Mouse (Mus musculus): ENCODE measurements around the gene Wipi1. TPM values are rescaled to one million over a fixed set of nuclear protein-coding genes. Genes with fewer than 3 reads are reported as not detected.
A peak's percentile ranks its signal among the peaks of the same experiment; 100 is the strongest.

The Wipi1 gene
- polyA plus RNA-seq, 1 experiment = 27.8 TPM

GRCm38 (mm10) chr11:109627648-109628047, 15.9 kb upstream of the Wipi1 start:
- no peaks in the 10 kb centered on the region for H3K79me2 ChIP-seq (ENCODE audit: control insufficient read depth, insufficient read depth)
- H3K27me3 ChIP-seq (ENCODE audit: control insufficient read depth, insufficient read depth, insufficient read length) = no peaks in the 10 kb centered on the region
- H3K4me3 ChIP-seq (ENCODE audit: insufficient read depth, poor library complexity, severe bottlenecking) = no peak overlapping the region
- TF ChIP-seq USF1 (IDR thresholded peaks at IDR 0.05; ENCODE audit: low read depth) = no peak
- TF ChIP-seq MAX (IDR thresholded peaks at IDR 0.05) = no peak
- no peak for TF ChIP-seq FOSL1 (IDR thresholded peaks at IDR 0.05; ENCODE audit: insufficient read depth, low read length, poor library complexity, severe bottlenecking)
- TF ChIP-seq MYOD1 (IDR thresholded peaks at IDR 0.05; ENCODE audit: control insufficient read depth, insufficient read length, low read depth) = no peak
- no peak for TF ChIP-seq CTCF (IDR thresholded peaks at IDR 0.05; ENCODE audit: control insufficient read depth, insufficient read depth, insufficient read length)
- no peak for TF ChIP-seq MYOG (IDR thresholded peaks at IDR 0.05; ENCODE audit: control insufficient read depth, extremely low read depth, insufficient read length)
- TF ChIP-seq CEBPB (IDR thresholded peaks at IDR 0.05; ENCODE audit: low read depth) = no peak
- no peaks in the 10 kb centered on the region for H3K36me3 ChIP-seq (ENCODE audit: control insufficient read depth, insufficient read depth)
- no peak overlapping the region for H3ac ChIP-seq (ENCODE audit: control insufficient read depth, insufficient read length, low read depth)
- H3K79me3 ChIP-seq (ENCODE audit: low read depth) = no peaks in the 10 kb centered on the region

GRCm38 (mm10) chr11:109623238-109623637, 11.5 kb upstream of the Wipi1 start:
- no peak overlapping the region for H3ac ChIP-seq (ENCODE audit: control insufficient read depth, insufficient read length, low read depth)
- no peak for TF ChIP-seq CEBPB (IDR thresholded peaks at IDR 0.05; ENCODE audit: low read depth)
- no peak for TF ChIP-seq CTCF (IDR thresholded peaks at IDR 0.05; ENCODE audit: control insufficient read depth, insufficient read depth, insufficient read length)
- no peak for TF ChIP-seq MYOD1 (IDR thresholded peaks at IDR 0.05; ENCODE audit: control insufficient read depth, insufficient read length, low read depth)
- TF ChIP-seq FOSL1 (IDR thresholded peaks at IDR 0.05; ENCODE audit: insufficient read depth, low read length, poor library complexity, severe bottlenecking) = no peak
- TF ChIP-seq USF1 (IDR thresholded peaks at IDR 0.05; ENCODE audit: low read depth) = no peak
- TF ChIP-seq MYOG (IDR thresholded peaks at IDR 0.05; ENCODE audit: control insufficient read depth, extremely low read depth, insufficient read length) = no peak
- no peak for TF ChIP-seq MAX (IDR thresholded peaks at IDR 0.05)
- no peaks in the 10 kb centered on the region for H3K79me2 ChIP-seq (ENCODE audit: control insufficient read depth, insufficient read depth)

GRCm38 (mm10) chr11:109622518-109623037, 10.8 kb upstream of the Wipi1 start:
- no peaks in the 10 kb centered on the region for H3K79me2 ChIP-seq (ENCODE audit: control insufficient read depth, insufficient read depth)
- peak overlapping the region; percentile 16 for H3ac ChIP-seq (ENCODE audit: control insufficient read depth, insufficient read length, low read depth)
- no peak overlapping the region for H3K4me3 ChIP-seq (ENCODE audit: insufficient read depth, poor library complexity, severe bottlenecking)
- TF ChIP-seq MYOG (IDR thresholded peaks at IDR 0.05; ENCODE audit: control insufficient read depth, extremely low read depth, insufficient read length) (no peak), MAX (IDR thresholded peaks at IDR 0.05) (no peak), FOSL1 (IDR thresholded peaks at IDR 0.05; ENCODE audit: insufficient read depth, low read length, poor library complexity, severe bottlenecking) (no peak), MYOD1 (IDR thresholded peaks at IDR 0.05; ENCODE audit: control insufficient read depth, insufficient read length, low read depth) (no peak), CEBPB (IDR thresholded peaks at IDR 0.05; ENCODE audit: low read depth) (no peak), USF1 (IDR thresholded peaks at IDR 0.05; ENCODE audit: low read depth) (no peak), CTCF (IDR thresholded peaks at IDR 0.05; ENCODE audit: control insufficient read depth, insufficient read depth, insufficient read length) (no peak)
- H3K36me3 ChIP-seq (ENCODE audit: control insufficient read depth, insufficient read depth) = no peaks in the 10 kb centered on the region
- no peaks in the 10 kb centered on the region for H3K27me3 ChIP-seq (ENCODE audit: control insufficient read depth, insufficient read depth, insufficient read length)
- no peaks in the 10 kb centered on the region for H3K79me3 ChIP-seq (ENCODE audit: low read depth)

More at GRCm38 (mm10) chr11:109623238-109623637, 11.5 kb upstream of the Wipi1 start:
- H3K79me3 ChIP-seq (ENCODE audit: low read depth) = no peaks in the 10 kb centered on the region
- H3K36me3 ChIP-seq (ENCODE audit: control insufficient read depth, insufficient read depth) = no peaks in the 10 kb centered on the region
- no peak overlapping the region for H3K4me3 ChIP-seq (ENCODE audit: insufficient read depth, poor library complexity, severe bottlenecking)
- no peaks in the 10 kb centered on the region for H3K27me3 ChIP-seq (ENCODE audit: control insufficient read depth, insufficient read depth, insufficient read length)

GRCm38 (mm10) chr11:109621183-109621582, 9.4 kb upstream of the Wipi1 start:
- no peaks in the 10 kb centered on the region for H3K79me2 ChIP-seq (ENCODE audit: control insufficient read depth, insufficient read depth)
- no peak overlapping the region for H3K4me3 ChIP-seq (ENCODE audit: insufficient read depth, poor library complexity, severe bottlenecking)
- H3K27me3 ChIP-seq (ENCODE audit: control insufficient read depth, insufficient read depth, insufficient read length) = no peaks in the 10 kb centered on the region
- TF ChIP-seq USF1 (IDR thresholded peaks at IDR 0.05; ENCODE audit: low read depth) (no peak), CTCF (IDR thresholded peaks at IDR 0.05; ENCODE audit: control insufficient read depth, insufficient read depth, insufficient read length) (peak; percentile 26), MYOG (IDR thresholded peaks at IDR 0.05; ENCODE audit: control insufficient read depth, extremely low read depth, insufficient read length) (no peak), MAX (IDR thresholded peaks at IDR 0.05) (peak; percentile 54), MYOD1 (IDR thresholded peaks at IDR 0.05; ENCODE audit: control insufficient read depth, insufficient read length, low read depth) (no peak), CEBPB (IDR thresholded peaks at IDR 0.05; ENCODE audit: low read depth) (no peak), FOSL1 (IDR thresholded peaks at IDR 0.05; ENCODE audit: insufficient read depth, low read length, poor library complexity, severe bottlenecking) (peak; percentile 45)
- H3K79me3 ChIP-seq (ENCODE audit: low read depth) = no peaks in the 10 kb centered on the region
- H3ac ChIP-seq (ENCODE audit: control insufficient read depth, insufficient read length, low read depth) = no peak overlapping the region
- no peaks in the 10 kb centered on the region for H3K36me3 ChIP-seq (ENCODE audit: control insufficient read depth, insufficient read depth)

- Histone ChIP-seq H3K79me3 (ENCODE audit: low read depth) (no peaks in the 10 kb centered on the region), H3K4me3 (ENCODE audit: insufficient read depth, poor library complexity, severe bottlenecking) (no peak overlapping the region), H3K27me3 (ENCODE audit: control insufficient read depth, insufficient read depth, insufficient read length) (no peaks in the 10 kb centered on the region), H3K79me2 (ENCODE audit: control insufficient read depth, insufficient read depth) (no peaks in the 10 kb centered on the region), H3ac (ENCODE audit: control insufficient read depth, insufficient read length, low read depth) (no peak overlapping the region), H3K36me3 (ENCODE audit: control insufficient read depth, insufficient read depth) (no peaks in the 10 kb centered on the region)
- TF ChIP-seq MYOD1 (IDR thresholded peaks at IDR 0.05; ENCODE audit: control insufficient read depth, insufficient read length, low read depth) (peak; percentile 98), MYOG (IDR thresholded peaks at IDR 0.05; ENCODE audit: control insufficient read depth, extremely low read depth, insufficient read length) (no peak), MAX (IDR thresholded peaks at IDR 0.05) (peak; percentile 44), CEBPB (IDR thresholded peaks at IDR 0.05; ENCODE audit: low read depth) (no peak), CTCF (IDR thresholded peaks at IDR 0.05; ENCODE audit: control insufficient read depth, insufficient read depth, insufficient read length) (no peak), FOSL1 (IDR thresholded peaks at IDR 0.05; ENCODE audit: insufficient read depth, low read length, poor library complexity, severe bottlenecking) (peak; percentile 40), USF1 (IDR thresholded peaks at IDR 0.05; ENCODE audit: low read depth) (no peak)
Measured at GRCm38 (mm10) chr11:109620356-109620755, 8.6 kb upstream of the Wipi1 start.

Data from C2C12 (cell line).